Mouse (Mus musculus) bone marrow macrophage, adult 2 months (primary cell): ENCODE results near the gene Pgs1.

ENCODE experiments used
- CTCF ChIP-seq: IDR thresholded peaks from 2 replicates; pipeline ENCODE4 v1.5.1; 2012; ENCODE audit warnings: low read depth, mild to moderate bottlenecking, low read length, moderate library complexity
- POLR2A ChIP-seq: IDR thresholded peaks from 2 replicates; pipeline ENCODE4 v1.6.1; 2012; ENCODE audit warnings: mild to moderate bottlenecking, low read depth, low read length, borderline replicate concordance

DNA sequence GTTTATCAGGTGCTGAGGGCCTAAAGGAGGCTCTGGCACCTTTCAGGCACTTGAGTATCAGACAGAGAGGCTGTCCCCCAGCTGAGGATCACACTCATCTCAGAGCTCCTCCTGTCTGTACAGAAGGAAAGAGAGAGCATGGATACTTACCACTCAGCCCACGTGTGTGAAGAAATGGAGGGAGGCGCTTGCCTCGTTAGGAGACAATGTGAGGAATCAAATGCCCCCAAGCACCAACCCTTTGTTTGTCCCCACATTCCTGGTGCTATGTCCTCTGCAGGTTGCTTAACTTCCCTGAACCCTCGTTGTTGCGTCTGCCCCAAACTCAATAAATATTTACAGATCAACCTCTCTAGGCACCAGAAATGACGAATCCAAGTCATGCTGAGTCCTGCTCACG, 21.0 kb upstream of the Pgs1 start:
- no peak for TF ChIP-seq CTCF
- no peak for TF ChIP-seq POLR2A
